Mouse (Mus musculus) kidney, adult 2 months (tissue): ENCODE results near the gene Il9. TPM values are rescaled to one million over a fixed set of nuclear protein-coding genes. Genes with fewer than 3 reads are reported as not detected.
A peak's percentile ranks its signal among the peaks of the same experiment; 100 is the strongest.

Experiments used
- DNase-seq: peaks from one replicate; pipeline ENCODE4 v3.0.0; 2021
- H3K27ac ChIP-seq: fragments of 200-500 bp; 2 replicates; pipeline ENCODE4 v1.5.1; 2012; ENCODE audit warnings: low read depth, low read length, control low read depth, inconsistent platforms; ENCODE audit not compliant: insufficient read depth
- H3K27me3 ChIP-seq: fragments of 200-500 bp; replicated peaks from 2 replicates; pipeline ENCODE4 v1.6.1; 2012; ENCODE audit warnings: mild to moderate bottlenecking, moderate library complexity, low read length, inconsistent platforms; ENCODE audit not compliant: control insufficient read depth, insufficient read depth
- H3K36me3 ChIP-seq: fragments of 200-500 bp; 2 replicates; pipeline ENCODE4 v1.6.1; 2012; ENCODE audit warnings: mild to moderate bottlenecking, moderate library complexity, low read length, inconsistent platforms; ENCODE audit not compliant: control insufficient read depth, insufficient read depth
- H3K4me1 ChIP-seq: fragments of 200-500 bp; 2 replicates; pipeline ENCODE4 v1.6.1; 2011; ENCODE audit warnings: low read length; ENCODE audit not compliant: control insufficient read depth, insufficient read depth
- H3K4me3 ChIP-seq: fragments of 200-500 bp; 2 replicates; pipeline ENCODE4 v1.5.1; 2011; ENCODE audit warnings: mild to moderate bottlenecking, low read depth, low read length, control low read depth; ENCODE audit not compliant: insufficient read depth
- CTCF ChIP-seq: fragments of 200-500 bp; conservative IDR thresholded peaks from 2 replicates; pipeline ENCODE4 v1.5.1; 2011; ENCODE audit warnings: low read depth, mild to moderate bottlenecking, control low read depth, low read length, moderate library complexity, mixed read lengths; ENCODE audit not compliant: insufficient read depth, insufficient read length
- POLR2A ChIP-seq: fragments of 200-500 bp; IDR thresholded peaks from one replicate; pipeline ENCODE4 v1.6.1; 2011; ENCODE audit warnings: low read depth, low read length, control low read depth
- WGBS: fragments of 180-500 bp; shearing (Covaris S2); methylation state at CpG from one replicate; pipeline ENCODE4 v1.1.7; 2018; 5-methylcytosine and 5-hydroxymethylcytosine counted together
- polyA plus RNA-seq: library from polyadenylated mRNA; depleted of rRNA; stranded (reverse); fragments of >200 nt; gene quantifications from 2 replicates; pipeline ENCODE4 v1.2.3, GENCODE M21; 2012

Gene Il9
- polyA plus RNA-seq, 1 experiment, result not detected

DNA sequence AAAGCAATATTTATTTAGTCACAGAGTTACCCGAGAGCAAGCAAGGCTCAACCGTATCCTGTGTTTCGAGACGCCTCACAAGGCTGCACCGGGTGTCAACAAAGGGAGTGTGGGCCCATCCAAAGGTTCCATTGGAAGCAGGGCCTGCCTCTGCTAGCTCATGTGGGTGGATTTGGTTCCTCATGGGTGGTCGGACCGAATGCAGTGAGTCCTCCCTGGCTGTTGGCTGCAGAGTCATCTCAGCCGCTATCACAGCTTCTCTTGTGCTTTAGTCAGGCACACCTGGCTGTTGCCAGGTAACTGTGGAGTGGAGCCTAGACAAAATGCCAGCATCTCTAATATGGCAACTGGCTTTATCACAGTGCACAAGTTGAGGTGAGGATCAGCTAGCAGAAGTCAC is 18.6 kb upstream of the Il9 start:
- no peak for DNase-seq
- H3K36me3 ChIP-seq, result no peaks in the 10 kb centered on the region
- no peaks in the 10 kb centered on the region for H3K4me1 ChIP-seq
- H3K27ac ChIP-seq, result no peak overlapping the region
- 60% methylated on average over 8 of the region's 8 CpGs for WGBS
- TF ChIP-seq POLR2A (no peak), CTCF (no peak)
- H3K27me3 ChIP-seq, result no peaks in the 10 kb centered on the region; the same call in 1 of the 2 replicates
- H3K4me3 ChIP-seq, result no peak overlapping the region

DNA sequence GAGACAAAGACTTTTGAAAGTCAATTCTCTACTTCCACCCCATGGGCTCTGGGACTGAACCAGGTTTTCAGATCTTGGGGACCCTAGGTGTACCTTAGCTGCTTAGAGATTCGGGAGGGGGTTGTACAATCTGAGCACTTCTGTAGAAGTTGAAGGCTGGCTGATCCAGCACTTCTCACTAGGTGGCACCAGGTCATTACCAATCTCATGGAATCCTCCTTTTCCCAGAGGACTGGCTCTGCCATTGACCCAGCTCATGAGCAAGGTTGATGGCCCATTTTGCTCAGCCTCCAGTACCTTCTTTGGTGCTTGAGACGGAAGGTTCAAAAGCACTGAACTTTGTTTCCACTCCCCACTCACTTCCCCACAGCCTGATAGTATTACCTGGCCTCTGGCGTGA is 18.1 kb upstream of the Il9 start:
- DNase-seq, result peak; percentile 38
- no peak overlapping the region for H3K27ac ChIP-seq
- 44% methylated on average over 3 of the region's 3 CpGs for WGBS
- H3K4me3 ChIP-seq, result no peak overlapping the region
- no peaks in the 10 kb centered on the region for H3K36me3 ChIP-seq
- no peaks in the 10 kb centered on the region for H3K4me1 ChIP-seq
- TF ChIP-seq CTCF (peak; percentile 64), POLR2A (no peak)
- no peaks in the 10 kb centered on the region; the same call in 1 of the 2 replicates for H3K27me3 ChIP-seq

DNA sequence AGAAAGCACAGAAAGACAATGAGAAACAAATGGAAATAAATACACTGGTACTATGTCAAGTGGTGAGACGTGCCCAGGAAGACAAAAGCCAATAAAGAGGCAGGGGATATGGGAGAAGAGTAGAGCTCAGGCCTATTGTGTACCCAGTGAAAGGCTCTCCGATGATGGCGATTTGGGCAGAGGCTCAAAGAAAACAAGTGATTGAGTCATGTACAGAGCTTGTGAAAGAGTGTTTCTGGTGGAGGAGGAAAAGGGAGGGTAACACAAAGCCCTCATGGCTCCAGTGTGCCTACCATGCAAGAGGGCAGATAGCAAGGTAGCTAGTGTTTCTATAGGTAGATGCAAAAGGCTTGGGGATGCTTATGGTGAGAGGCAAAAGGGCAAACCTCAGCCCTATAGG is 12.4 kb upstream of the Il9 start:
- no peak for TF ChIP-seq CTCF
- no peak for TF ChIP-seq POLR2A
- no peak for DNase-seq
- 77% methylated on average over 3 of the region's 3 CpGs for WGBS
- Histone ChIP-seq H3K27me3 (no peaks in the 10 kb centered on the region), H3K27ac (no peak overlapping the region), H3K4me3 (no peak overlapping the region), H3K4me1 (no peaks in the 10 kb centered on the region), H3K36me3 (no peaks in the 10 kb centered on the region)

DNA sequence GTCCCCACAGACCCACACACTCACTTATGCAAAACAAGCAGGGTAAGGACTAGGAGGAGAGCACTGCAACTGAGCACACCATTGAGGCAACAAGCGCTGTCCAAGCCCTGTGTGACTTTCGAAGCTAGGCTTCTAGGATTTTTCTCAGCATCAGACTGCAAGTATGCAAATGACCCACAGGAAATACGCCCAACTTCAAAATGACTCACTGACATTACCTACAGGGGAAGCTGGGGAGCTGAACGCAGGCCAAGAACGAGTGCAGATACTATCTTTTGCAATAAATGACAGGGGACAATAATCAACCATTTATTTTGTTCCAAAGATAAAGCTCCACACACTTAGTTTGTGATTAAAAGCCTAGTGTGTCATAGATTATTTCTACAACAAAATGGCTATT is 6.0 kb upstream of the Il9 start:
- no peak overlapping the region for H3K4me3 ChIP-seq
- H3K36me3 ChIP-seq, result no peaks in the 10 kb centered on the region
- H3K27me3 ChIP-seq, result no peaks in the 10 kb centered on the region
- 52% methylated on average over 5 of the region's 5 CpGs for WGBS
- no peak overlapping the region for H3K27ac ChIP-seq
- no peaks in the 10 kb centered on the region for H3K4me1 ChIP-seq
- no peak for DNase-seq
- TF ChIP-seq CTCF, result no peak
- no peak for TF ChIP-seq POLR2A

DNA sequence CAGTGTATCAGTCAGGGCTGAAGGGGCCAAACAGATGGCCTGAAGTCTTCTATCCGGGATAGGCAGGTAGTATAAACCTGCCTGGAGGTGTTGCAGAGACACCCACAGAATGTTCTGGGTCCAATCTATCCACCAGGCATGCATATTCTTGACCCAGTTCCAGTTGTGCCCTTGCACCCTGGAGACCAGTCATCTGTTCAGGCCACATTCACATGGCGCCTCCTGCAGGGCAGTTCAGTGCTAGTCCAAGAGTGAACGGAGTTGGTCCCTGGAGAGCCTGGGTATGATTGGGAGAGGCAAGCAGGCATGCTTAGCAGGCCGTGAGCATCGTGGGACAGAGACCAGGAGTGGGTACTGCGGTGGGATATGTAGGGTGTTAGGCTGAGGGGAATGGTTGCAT is 4.0 kb downstream of the Il9 start:
- H3K4me3 ChIP-seq, result no peak overlapping the region
- H3K27ac ChIP-seq, result no peak overlapping the region
- H3K36me3 ChIP-seq, result no peaks in the 10 kb centered on the region
- 0 out of 2 replicates have a peak, but pooled peaks cover 4% of the 10 kb centered on the region for H3K4me1 ChIP-seq
- WGBS, result 87% methylated on average over 6 of the region's 6 CpGs
- TF ChIP-seq CTCF (no peak; the same call in 1 of the 2 replicates), POLR2A (no peak)
- peak; percentile 17 for DNase-seq
- H3K27me3 ChIP-seq, result no peaks in the 10 kb centered on the region

DNA sequence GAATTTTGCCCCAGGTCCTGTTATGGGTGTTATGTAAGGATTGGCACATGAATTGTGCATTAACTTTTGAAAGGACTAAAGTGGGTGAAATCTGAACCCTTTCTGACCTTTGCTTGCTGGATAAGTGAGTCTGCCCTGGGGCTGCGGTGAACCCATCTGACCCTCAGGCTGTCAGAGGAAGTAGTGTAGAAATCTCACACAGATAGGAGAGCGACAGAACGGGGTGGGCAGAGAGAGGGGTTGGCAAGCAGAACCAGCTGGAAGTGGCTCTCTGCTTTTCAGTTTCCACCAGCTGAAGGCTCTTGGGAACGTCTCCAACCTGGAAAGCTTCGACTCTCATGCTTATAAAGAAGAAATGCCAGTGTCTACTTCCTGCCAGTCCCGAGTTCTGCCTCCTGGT is 4.8 kb downstream of the Il9 start:
- no peaks in the 10 kb centered on the region for H3K36me3 ChIP-seq
- no peaks in the 10 kb centered on the region for H3K27me3 ChIP-seq
- 0 out of 2 replicates have a peak, but pooled peaks cover 4% of the 10 kb centered on the region for H3K4me1 ChIP-seq
- TF ChIP-seq CTCF (no peak), POLR2A (no peak)
- no peak overlapping the region for H3K27ac ChIP-seq
- WGBS, result 8% methylated on average over 6 of the region's 6 CpGs
- peak; percentile 73 for DNase-seq
- no peak overlapping the region for H3K4me3 ChIP-seq

DNA sequence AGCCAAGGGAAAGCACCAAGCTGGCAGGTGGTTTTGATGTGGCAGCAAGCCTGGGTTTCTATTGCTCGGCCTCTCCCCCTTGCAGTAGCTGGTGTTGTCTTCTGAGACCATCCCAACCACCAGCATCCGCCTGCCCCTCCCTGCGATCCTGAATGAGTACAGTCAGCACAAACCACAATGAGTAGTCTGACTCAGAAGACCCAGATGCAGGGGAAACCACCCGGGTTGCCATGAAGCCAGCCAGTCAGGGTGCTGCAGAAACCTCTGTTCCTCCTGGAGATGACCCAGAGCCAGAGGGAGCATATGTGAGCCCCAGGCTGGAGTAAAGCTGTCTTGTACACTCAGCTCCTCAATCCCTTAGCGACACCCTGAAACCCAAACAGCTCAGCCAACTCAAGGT is 5.3 kb downstream of the Il9 start:
- H3K4me1 ChIP-seq, result peaks cover 7% of the 10 kb centered on the region
- no peaks in the 10 kb centered on the region for H3K36me3 ChIP-seq
- H3K27ac ChIP-seq, result no peak overlapping the region
- TF ChIP-seq POLR2A, result no peak
- no peak for TF ChIP-seq CTCF
- no peaks in the 10 kb centered on the region for H3K27me3 ChIP-seq
- 58% methylated on average over 5 of the region's 5 CpGs for WGBS
- no peak overlapping the region for H3K4me3 ChIP-seq
- DNase-seq, result no peak

DNA sequence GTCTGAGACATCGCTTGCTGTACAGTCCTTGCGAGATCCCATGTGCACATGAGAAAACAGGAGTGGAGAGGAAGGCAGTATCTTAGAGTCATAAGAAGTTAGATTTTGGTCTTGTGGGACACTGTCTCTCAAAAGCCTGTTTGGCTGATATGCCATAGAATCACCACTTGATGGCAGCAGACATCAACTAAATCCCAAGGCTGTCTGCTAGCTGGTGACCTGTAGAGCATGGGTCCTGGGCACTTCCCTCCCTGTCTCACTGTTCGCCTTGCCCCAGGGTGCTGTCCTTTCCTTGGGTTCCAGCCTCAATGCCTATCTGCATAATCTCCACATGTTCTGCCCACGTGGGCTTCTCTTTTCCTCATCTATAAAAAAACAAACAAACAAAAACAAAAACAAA is 6.7 kb downstream of the Il9 start:
- Histone ChIP-seq H3K4me1 (peaks cover 13% of the 10 kb centered on the region), H3K36me3 (no peaks in the 10 kb centered on the region), H3K4me3 (no peak overlapping the region), H3K27me3 (no peaks in the 10 kb centered on the region), H3K27ac (no peak overlapping the region)
- peak; percentile 74 for DNase-seq
- TF ChIP-seq CTCF, result peak; percentile 89
- no peak for TF ChIP-seq POLR2A
- 24% methylated on average over 4 of the region's 4 CpGs for WGBS
